Mouse (Mus musculus): ENCODE data around the gene Fbll1.

- no peak for TF ChIP-seq CHD2 (IDR thresholded peaks at IDR 0.05; ENCODE audit: low read depth, low read length)
- no peak for TF ChIP-seq ZNF384 (IDR thresholded peaks at IDR 0.05; ENCODE audit: low read depth, low read length)
Observed at GRCm38 (mm10) chr11:35780336-35780735, 18.3 kb downstream of the Fbll1 start.

Measured in ES-E14 (cell line).